Mouse (Mus musculus): ENCODE data around the gene Slc25a13. TPM values are rescaled to one million over a fixed set of nuclear protein-coding genes. Genes with fewer than 3 reads are reported as not detected.

The Slc25a13 gene
- polyA plus RNA-seq, 1 experiment from 2014 or later: 167 TPM

- H3K27me3 ChIP-seq (ENCODE audit: insufficient read depth, low read length): no peaks in the 10 kb centered on the region
- 67% methylated on average over 7 of the region's 7 CpGs for WGBS (ENCODE audit: insufficient replicate concordance)
- no peak for TF ChIP-seq EP300 (IDR thresholded peaks at IDR 0.05; ENCODE audit: low read depth)
- no peaks in the 10 kb centered on the region for H3K9me3 ChIP-seq (ENCODE audit: low read length)
- no peaks in the 10 kb centered on the region; the same call in 1 of the 2 replicates for H3K4me1 ChIP-seq (ENCODE audit: insufficient read depth)
- H3K4me2 ChIP-seq (ENCODE audit: low read depth, low read length): no peak overlapping the region
- no peak overlapping the region for H3K27ac ChIP-seq (ENCODE audit: low read depth)
- no peak overlapping the region for H3K9ac ChIP-seq (replicated peaks)
- no peak for ATAC-seq
- no peak overlapping the region for H3K4me3 ChIP-seq (ENCODE audit: low read depth, low read length)
- no peak for DNase-seq
- H3K36me3 ChIP-seq (replicated peaks; ENCODE audit: insufficient read depth, low read length): no peaks in the 10 kb centered on the region
These were observed 25.1 kb upstream of the Slc25a13 start for GRCm38 (mm10) chr6:6242114-6242513.

- H3K36me3 ChIP-seq (replicated peaks; ENCODE audit: insufficient read depth, low read length): no peaks in the 10 kb centered on the region
- no peak overlapping the region for H3K27ac ChIP-seq (ENCODE audit: low read depth)
- no peak for TF ChIP-seq CTCF (IDR thresholded peaks at IDR 0.05; ENCODE audit: low read depth)
- 0 out of 2 replicates have a peak, but pooled peaks have one; percentile 27 for TF ChIP-seq EP300 (IDR thresholded peaks at IDR 0.05; ENCODE audit: low read depth)
- no peak overlapping the region for H3K9ac ChIP-seq (replicated peaks)
- no peak overlapping the region for H3K4me2 ChIP-seq (ENCODE audit: low read depth, low read length)
- DNase-seq (no peak), ATAC-seq (peak; percentile 57)
- no peak overlapping the region for H3K4me3 ChIP-seq (ENCODE audit: low read depth, low read length)
- no peaks in the 10 kb centered on the region for H3K27me3 ChIP-seq (ENCODE audit: insufficient read depth, low read length)
- no peaks in the 10 kb centered on the region for H3K9me3 ChIP-seq (ENCODE audit: low read length)
- H3K4me1 ChIP-seq (ENCODE audit: insufficient read depth): 0 out of 2 replicates have a peak, but pooled peaks cover 3% of the 10 kb centered on the region
- 55% methylated on average over 2 of the region's 2 CpGs for WGBS (ENCODE audit: insufficient replicate concordance)
These were observed 19.9 kb upstream of the Slc25a13 start for GRCm38 (mm10) chr6:6236788-6237298.

GRCm38 (mm10) chr6:6230262-6230661 lies 13.3 kb upstream of the Slc25a13 start:
- no peak for DNase-seq
- WGBS (ENCODE audit: insufficient replicate concordance): 75% methylated on average over 2 of the region's 2 CpGs

GRCm38 (mm10) chr6:6222721-6223120 lies 5.7 kb upstream of the Slc25a13 start:
- Histone ChIP-seq H3K36me3 (replicated peaks; ENCODE audit: insufficient read depth, low read length) (no peaks in the 10 kb centered on the region), H3K4me1 (ENCODE audit: insufficient read depth) (peaks cover 7% of the 10 kb centered on the region; the same call in 1 of the 2 replicates), H3K9me3 (ENCODE audit: low read length) (no peaks in the 10 kb centered on the region), H3K27ac (ENCODE audit: low read depth) (no peak overlapping the region), H3K27me3 (ENCODE audit: insufficient read depth, low read length) (no peaks in the 10 kb centered on the region), H3K4me2 (ENCODE audit: low read depth, low read length) (no peak overlapping the region), H3K4me3 (ENCODE audit: low read depth, low read length) (no peak overlapping the region), H3K9ac (replicated peaks) (no peak overlapping the region)
- ATAC-seq (no peak), DNase-seq (no peak)
- no peak for TF ChIP-seq EP300 (IDR thresholded peaks at IDR 0.05; ENCODE audit: low read depth)
- 78% methylated on average over 7 of the region's 7 CpGs for WGBS (ENCODE audit: insufficient replicate concordance)

More at GRCm38 (mm10) chr6:6230262-6230661, 13.3 kb upstream of the Slc25a13 start:
- Histone ChIP-seq H3K36me3 (replicated peaks; ENCODE audit: insufficient read depth, low read length) (no peaks in the 10 kb centered on the region), H3K27me3 (ENCODE audit: insufficient read depth, low read length) (no peaks in the 10 kb centered on the region), H3K9me3 (ENCODE audit: low read length) (no peaks in the 10 kb centered on the region), H3K9ac (replicated peaks) (no peak overlapping the region), H3K27ac (ENCODE audit: low read depth) (no peak overlapping the region), H3K4me1 (ENCODE audit: insufficient read depth) (no peaks in the 10 kb centered on the region), H3K4me2 (ENCODE audit: low read depth, low read length) (no peak overlapping the region), H3K4me3 (ENCODE audit: low read depth, low read length) (no peak overlapping the region)
- TF ChIP-seq EP300 (IDR thresholded peaks at IDR 0.05; ENCODE audit: low read depth) (no peak), CTCF (IDR thresholded peaks at IDR 0.05; ENCODE audit: low read depth) (no peak)
- ATAC-seq: no peak

- no peak overlapping the region for H3K4me3 ChIP-seq (ENCODE audit: low read depth, low read length)
- no peak for ATAC-seq
- DNase-seq: no peak
- TF ChIP-seq CTCF (IDR thresholded peaks at IDR 0.05; ENCODE audit: low read depth) (no peak), EP300 (IDR thresholded peaks at IDR 0.05; ENCODE audit: low read depth) (no peak)
- no peak overlapping the region for H3K4me2 ChIP-seq (ENCODE audit: low read depth, low read length)
- H3K36me3 ChIP-seq (replicated peaks; ENCODE audit: insufficient read depth, low read length): no peaks in the 10 kb centered on the region
- no peaks in the 10 kb centered on the region for H3K27me3 ChIP-seq (ENCODE audit: insufficient read depth, low read length)
- peak overlapping the region; percentile 86 for H3K27ac ChIP-seq (ENCODE audit: low read depth)
- peaks cover 16% of the 10 kb centered on the region; the same call in 1 of the 2 replicates for H3K4me1 ChIP-seq (ENCODE audit: insufficient read depth)
- no peak overlapping the region for H3K9ac ChIP-seq (replicated peaks)
- WGBS (ENCODE audit: insufficient replicate concordance): 77% methylated on average over 3 of the region's 3 CpGs
- H3K9me3 ChIP-seq (ENCODE audit: low read length): no peaks in the 10 kb centered on the region
These were observed 3.6 kb upstream of the Slc25a13 start for GRCm38 (mm10) chr6:6220574-6220973.

GRCm38 (mm10) chr6:6219661-6220370 lies 2.8 kb upstream of the Slc25a13 start:
- 53% methylated on average over 12 of the region's 12 CpGs for WGBS (ENCODE audit: insufficient replicate concordance)
- Histone ChIP-seq H3K27me3 (ENCODE audit: insufficient read depth, low read length) (no peaks in the 10 kb centered on the region), H3K36me3 (replicated peaks; ENCODE audit: insufficient read depth, low read length) (no peaks in the 10 kb centered on the region), H3K4me1 (ENCODE audit: insufficient read depth) (peaks cover 16% of the 10 kb centered on the region; the same call in 1 of the 2 replicates), H3K9me3 (ENCODE audit: low read length) (no peaks in the 10 kb centered on the region), H3K4me2 (ENCODE audit: low read depth, low read length) (no peak overlapping the region), H3K4me3 (ENCODE audit: low read depth, low read length) (no peak overlapping the region), H3K9ac (replicated peaks) (no peak overlapping the region), H3K27ac (ENCODE audit: low read depth) (peak overlapping the region; percentile 86)
- peak; percentile 82 for ATAC-seq
- peak; percentile 81 for DNase-seq
- no peak for TF ChIP-seq CTCF (IDR thresholded peaks at IDR 0.05; ENCODE audit: low read depth)
- peak; percentile 90; the same call in 1 of the 2 replicates for TF ChIP-seq EP300 (IDR thresholded peaks at IDR 0.05; ENCODE audit: low read depth)
